Mouse (Mus musculus) lung, postnatal 25 days (tissue): ENCODE results near the gene Ankrd24.
"Not testable (repeated sequence)": the region's sequence is repeated elsewhere in the genome, so short reads cannot be mapped to it uniquely, and the experiment has no call there.

Source experiments
- DNase-seq: peaks from one replicate; pipeline ENCODE4 v3.0.0; 2022; ENCODE audit warnings: low spot score

Gene Ankrd24

GRCm38 (mm10) chr10:81605974-81606751, 22.2 kb upstream of the Ankrd24 start, which contains the start of gene BC025920:
Gene BC025920 (plus strand): TSS chr10:81606270.
- DNase-seq = peak; percentile 98

- no peak for DNase-seq
Observed at GRCm38 (mm10) chr10:81608308-81608707, 20.0 kb upstream of the Ankrd24 start.

GRCm38 (mm10) chr10:81612779-81613178, 15.6 kb upstream of the Ankrd24 start:
- DNase-seq = no peak

- DNase-seq = no peak
Observed at GRCm38 (mm10) chr10:81615486-81615885, 12.9 kb upstream of the Ankrd24 start.

GRCm38 (mm10) chr10:81619976-81620375, 8.4 kb upstream of the Ankrd24 start:
- no peak for DNase-seq

- no peak for DNase-seq
Observed at GRCm38 (mm10) chr10:81620786-81621185, 7.6 kb upstream of the Ankrd24 start.

- DNase-seq = no peak
Observed at GRCm38 (mm10) chr10:81623441-81623840, 4.9 kb upstream of the Ankrd24 start.

GRCm38 (mm10) chr10:81626101-81626993, 2.0 kb upstream of the Ankrd24 start:
- DNase-seq = no peak

GRCm38 (mm10) chr10:81626994-81627835, 1.1 kb upstream of the Ankrd24 start, which contains the start of gene Sirt6:
Gene Sirt6 (minus strand): TSS chr10:81627797.
- peak; percentile 95 for DNase-seq

- DNase-seq = no peak
Observed at GRCm38 (mm10) chr10:81627836-81628220, 512 bp upstream of the Ankrd24 start.

- peak; percentile 87 for DNase-seq
Observed at GRCm38 (mm10) chr10:81633253-81634099, 5.1 kb downstream of the Ankrd24 start.

- no peak for DNase-seq
Observed at GRCm38 (mm10) chr10:81636338-81636737, 8.0 kb downstream of the Ankrd24 start.

- DNase-seq = no peak
Observed at GRCm38 (mm10) chr10:81638101-81638500, 9.8 kb downstream of the Ankrd24 start.

GRCm38 (mm10) chr10:81640825-81641224, 12.5 kb downstream of the Ankrd24 start:
- not testable (repeated sequence) for DNase-seq

GRCm38 (mm10) chr10:81641566-81641965, 13.2 kb downstream of the Ankrd24 start:
- no peak for DNase-seq

GRCm38 (mm10) chr10:81641978-81642647, 13.8 kb downstream of the Ankrd24 start:
- no peak for DNase-seq

GRCm38 (mm10) chr10:81642648-81643448, 14.5 kb downstream of the Ankrd24 start:
- DNase-seq = no peak

- DNase-seq = peak; percentile 95
Observed at GRCm38 (mm10) chr10:81643449-81644055, 15.2 kb downstream of the Ankrd24 start.

GRCm38 (mm10) chr10:81644162-81644561, 15.8 kb downstream of the Ankrd24 start:
- no peak for DNase-seq
